Mouse (Mus musculus) hindbrain, embryonic 16.5 days (tissue): ENCODE results near the gene Csrp2. TPM values are rescaled to one million over a fixed set of nuclear protein-coding genes. Genes with fewer than 3 reads are reported as not detected.

Experiments
- ATAC-seq: fragments of 200-750 bp; cut with Nextera tagmentation; 2 replicates; pipeline ENCODE4 v1.8.0; 2017; ENCODE audit warnings: moderate TSS enrichment, moderate library complexity
- H3K27ac ChIP-seq: fragments of 300-500 bp; sonication (generic); 2 replicates; pipeline ENCODE4 v1.5.1; 2014; ENCODE audit warnings: low read depth, mild to moderate bottlenecking, control low read depth, low read length, moderate library complexity
- H3K27me3 ChIP-seq: fragments of 300-500 bp; sonication (generic); replicated peaks from 2 replicates; pipeline ENCODE4 v1.6.1; 2014; ENCODE audit warnings: low read length; ENCODE audit not compliant: control insufficient read depth, insufficient read depth
- H3K36me3 ChIP-seq: fragments of 300-500 bp; sonication (generic); 2 replicates; pipeline ENCODE4 v1.6.1; 2014; ENCODE audit warnings: mild to moderate bottlenecking, low read length, moderate library complexity, mixed read lengths; ENCODE audit not compliant: control insufficient read depth, insufficient read depth
- H3K4me1 ChIP-seq: fragments of 300-500 bp; sonication (generic); 2 replicates; pipeline ENCODE4 v1.6.1; 2014; ENCODE audit warnings: low read depth, low read length; ENCODE audit not compliant: control insufficient read depth, insufficient read depth
- H3K4me2 ChIP-seq: fragments of 300-500 bp; sonication (generic); 2 replicates; pipeline ENCODE4 v1.6.1; 2014; ENCODE audit warnings: mild to moderate bottlenecking, low read length, control low read depth, moderate library complexity
- H3K4me3 ChIP-seq: fragments of 300-500 bp; sonication (generic); 2 replicates; pipeline ENCODE4 v1.5.1; 2014; ENCODE audit warnings: mild to moderate bottlenecking, low read length, control low read depth, moderate library complexity
- H3K9ac ChIP-seq: fragments of 300-500 bp; sonication (generic); 2 replicates; pipeline ENCODE4 v1.6.1; 2014; ENCODE audit warnings: low read depth, mild to moderate bottlenecking, control low read depth, low read length, moderate library complexity
- H3K9me3 ChIP-seq: fragments of 300-500 bp; sonication (generic); 2 replicates; pipeline ENCODE4 v1.6.1; 2014; ENCODE audit warnings: mild to moderate bottlenecking, low read length, moderate library complexity; ENCODE audit not compliant: control insufficient read depth
- WGBS: fragments of 180-500 bp; shearing (Covaris S2); extraction: QIAGEN DNeasy Blood & Tissue Kit; methylation state at CpG from one replicate; pipeline ENCODE4 v1.1.7; 2014; 5-methylcytosine and 5-hydroxymethylcytosine counted together
- polyA plus RNA-seq: library from polyadenylated mRNA; unstranded; fragments of >200 nt; fragmentation: Nextera tagmentation; extraction: Ambion mirVana; gene quantifications from 2 replicates; pipeline ENCODE4 v1.2.1, GENCODE M21; 2015

Csrp2 gene
- polyA plus RNA-seq, 1 experiment from 2014 or later = 120 TPM

- whole genome bisulfite sequencing = 78% methylated on average over 13 of the region's 13 CpGs
- H3K4me2 ChIP-seq = no peak overlapping the region
- ATAC-seq = no peak
- no peak overlapping the region for H3K27ac ChIP-seq
- H3K27me3 ChIP-seq = no peaks in the 10 kb centered on the region
- no peak overlapping the region for H3K4me3 ChIP-seq
- H3K36me3 ChIP-seq = no peaks in the 10 kb centered on the region
- H3K9ac ChIP-seq = no peak overlapping the region
- no peaks in the 10 kb centered on the region for H3K9me3 ChIP-seq
- no peaks in the 10 kb centered on the region for H3K4me1 ChIP-seq
Measured at GRCm38 (mm10) chr10:110899744-110900501, 19.7 kb upstream of the Csrp2 start.

DNA sequence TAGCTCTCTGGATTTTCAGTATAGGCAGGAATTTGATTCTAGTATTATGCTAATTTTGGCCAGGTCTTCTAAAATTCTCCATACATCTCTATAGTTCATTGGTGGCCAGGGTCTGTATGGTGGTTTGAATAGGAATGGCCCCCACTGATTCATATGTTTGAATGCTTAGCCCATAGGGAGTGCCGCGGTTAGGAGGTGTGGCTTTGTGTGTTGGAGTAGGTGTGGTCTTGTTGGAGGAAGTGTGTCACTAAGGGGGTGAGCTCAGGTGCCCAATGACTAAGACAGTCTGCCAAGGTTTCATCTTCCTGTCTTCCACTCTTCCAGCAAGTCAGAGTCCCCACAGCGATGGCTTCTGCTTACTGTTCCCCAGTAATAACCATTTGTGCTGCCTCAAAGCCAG, 15.7 kb upstream of the Csrp2 start:
- H3K4me3 ChIP-seq = no peak overlapping the region
- H3K27ac ChIP-seq = no peak overlapping the region
- no peaks in the 10 kb centered on the region for H3K36me3 ChIP-seq
- no peaks in the 10 kb centered on the region for H3K4me1 ChIP-seq
- WGBS = 96% methylated on average over 3 of the region's 3 CpGs
- ATAC-seq = no peak
- no peaks in the 10 kb centered on the region for H3K9me3 ChIP-seq
- H3K4me2 ChIP-seq = no peak overlapping the region
- no peak overlapping the region for H3K9ac ChIP-seq
- no peaks in the 10 kb centered on the region for H3K27me3 ChIP-seq

DNA sequence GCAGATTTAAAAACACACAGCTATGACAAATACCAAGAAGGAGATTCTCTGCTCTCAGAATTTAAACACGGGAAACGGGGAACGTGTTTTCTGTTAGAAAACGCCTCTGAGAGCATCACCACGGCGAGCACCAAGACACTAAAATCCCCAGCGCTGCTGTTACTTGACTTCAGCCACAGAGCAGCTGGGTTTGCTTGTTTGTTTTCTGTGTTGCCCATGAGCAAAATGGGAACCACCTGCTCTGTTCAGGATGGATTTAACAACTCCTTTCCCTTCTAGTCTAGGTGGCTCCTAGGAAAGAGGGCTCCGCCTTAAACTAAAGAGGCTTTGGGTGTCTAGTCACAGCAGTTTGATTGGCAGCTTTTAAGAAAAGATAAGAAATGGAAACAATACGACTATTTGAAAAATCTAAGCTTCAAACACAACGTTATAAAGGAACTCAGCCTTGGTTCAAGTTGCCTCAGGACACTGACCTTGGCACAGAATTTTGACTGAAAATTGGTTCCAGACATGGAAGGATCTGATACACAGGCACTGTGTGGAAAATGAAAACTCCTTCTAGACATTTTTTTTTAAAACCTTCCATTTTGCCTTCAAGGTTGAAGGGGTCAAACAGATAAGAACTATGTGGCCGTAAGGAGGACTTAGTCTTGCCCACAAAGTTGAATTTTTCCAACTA, 2.8 kb upstream of the Csrp2 start:
- Histone ChIP-seq H3K9ac (no peak overlapping the region), H3K4me1 (peaks cover 12% of the 10 kb centered on the region), H3K27me3 (no peaks in the 10 kb centered on the region), H3K4me3 (no peak overlapping the region), H3K36me3 (no peaks in the 10 kb centered on the region), H3K27ac (no peak overlapping the region), H3K9me3 (no peaks in the 10 kb centered on the region), H3K4me2 (no peak overlapping the region)
- 83% methylated on average over 11 of the region's 11 CpGs for WGBS
- no peak for ATAC-seq

- Histone ChIP-seq H3K4me3 (no peak overlapping the region), H3K4me1 (peaks cover 12% of the 10 kb centered on the region)
- WGBS = 98% methylated on average over 6 of the region's 6 CpGs
Measured at GRCm38 (mm10) chr10:110917521-110917920, 2.1 kb upstream of the Csrp2 start.

DNA sequence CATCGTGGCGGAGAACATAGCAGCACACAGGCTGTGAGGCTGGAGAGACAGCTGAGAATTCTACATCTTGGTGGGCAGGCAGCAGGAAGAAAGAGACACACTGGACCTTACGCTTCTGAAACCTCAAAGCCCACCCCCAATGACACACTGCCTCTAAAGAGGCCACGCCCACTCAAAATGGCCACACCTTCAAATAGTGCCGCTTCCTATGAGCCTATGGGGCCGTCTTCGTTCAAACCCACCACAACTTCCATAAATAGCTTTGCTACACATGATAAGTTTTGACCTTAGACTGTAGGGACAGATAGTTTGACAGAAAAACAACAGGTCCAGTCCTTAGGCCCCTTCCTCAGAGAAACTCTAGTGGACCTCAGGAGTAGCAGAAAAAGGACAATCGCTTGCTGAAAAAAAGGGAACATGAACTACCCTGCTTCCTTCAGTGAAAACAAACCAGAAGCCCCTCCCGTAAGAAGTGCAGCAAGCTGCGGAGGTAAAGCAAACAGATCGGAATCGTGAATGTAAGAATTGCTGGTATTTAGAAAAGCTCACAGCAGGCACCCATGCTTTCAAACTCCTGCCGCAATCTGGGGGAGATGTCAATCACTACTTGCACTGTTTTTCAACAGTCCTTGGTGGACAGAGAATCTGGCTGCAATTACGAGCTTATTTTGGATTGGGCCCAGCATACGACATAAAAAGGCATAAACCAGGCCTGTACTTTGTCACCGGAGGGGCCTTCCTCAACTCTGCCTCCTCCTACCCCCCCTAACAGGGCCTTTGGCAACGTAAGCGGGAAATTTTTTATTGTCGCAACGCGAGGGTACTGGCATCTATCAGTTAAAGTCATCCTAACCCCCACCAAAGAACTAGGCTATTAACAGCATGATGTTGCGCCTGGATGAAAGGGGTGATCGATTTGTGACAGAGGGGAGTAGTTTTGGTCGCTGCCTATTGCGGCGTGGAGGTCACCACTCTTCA, 886 bp upstream of the Csrp2 start:
- H3K36me3 ChIP-seq = no peaks in the 10 kb centered on the region
- H3K9ac ChIP-seq = peak overlapping the region; percentile 88
- H3K4me2 ChIP-seq = peak overlapping the region; percentile 92
- 18% methylated on average over 26 of the region's 26 CpGs for WGBS
- peak overlapping the region; percentile 74 for H3K4me3 ChIP-seq
- peaks cover 12% of the 10 kb centered on the region for H3K4me1 ChIP-seq
- no peak for ATAC-seq
- no peaks in the 10 kb centered on the region for H3K9me3 ChIP-seq
- peak overlapping the region; percentile 85 for H3K27ac ChIP-seq
- H3K27me3 ChIP-seq = no peaks in the 10 kb centered on the region

More at GRCm38 (mm10) chr10:110917521-110917920, 2.1 kb upstream of the Csrp2 start:
- Histone ChIP-seq H3K36me3 (no peaks in the 10 kb centered on the region), H3K9ac (no peak overlapping the region), H3K4me2 (no peak overlapping the region), H3K9me3 (no peaks in the 10 kb centered on the region), H3K27me3 (no peaks in the 10 kb centered on the region), H3K27ac (no peak overlapping the region)
- ATAC-seq = no peak

DNA sequence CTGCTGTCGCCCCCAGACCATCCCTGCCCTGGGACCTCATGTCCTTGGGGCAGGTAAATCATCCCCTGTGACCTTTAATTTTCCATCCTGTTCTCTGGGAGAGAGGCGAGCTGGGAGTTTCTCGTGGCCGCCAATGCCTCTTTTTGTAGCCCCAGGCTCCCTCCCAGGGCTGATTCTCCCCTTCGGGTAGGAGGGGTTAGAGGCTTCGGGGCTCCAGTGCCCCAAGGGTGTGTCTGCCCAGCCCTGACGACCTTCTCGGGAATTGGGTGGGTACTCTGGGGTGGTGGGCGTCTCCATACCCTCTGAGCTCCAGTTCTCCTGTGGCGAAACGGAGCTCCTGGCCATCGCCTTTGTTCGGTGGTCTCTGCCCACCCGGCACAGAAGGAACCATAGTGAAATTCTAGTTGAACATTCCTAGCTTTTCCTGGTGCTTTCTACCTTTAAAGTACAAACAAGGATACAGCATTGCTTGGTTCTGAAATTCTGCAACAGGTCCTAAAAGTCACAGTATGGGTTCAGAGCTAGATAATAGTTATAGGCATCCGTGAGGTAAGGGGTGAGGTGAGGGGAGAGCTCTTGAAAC, 870 bp downstream of the Csrp2 start:
- H3K4me2 ChIP-seq = peak overlapping the region; percentile 92
- WGBS = 0% methylated on average over 15 of the region's 15 CpGs

GRCm38 (mm10) chr10:110921890-110922289, 2.3 kb downstream of the Csrp2 start:
- Histone ChIP-seq H3K9ac (no peak overlapping the region), H3K4me1 (peaks cover 14% of the 10 kb centered on the region), H3K27me3 (no peaks in the 10 kb centered on the region), H3K4me3 (0 out of 2 replicates have a peak overlapping the region, but pooled peaks have one; percentile 3), H3K4me2 (peak overlapping the region; percentile 92), H3K9me3 (no peaks in the 10 kb centered on the region), H3K36me3 (no peaks in the 10 kb centered on the region), H3K27ac (no peak overlapping the region)
- WGBS = 78% methylated on average over 3 of the region's 3 CpGs
- ATAC-seq = no peak

More for the DNA sequence above, 870 bp downstream of the Csrp2 start:
- peak overlapping the region; percentile 85 for H3K27ac ChIP-seq
- no peak; the same call in 1 of the 2 replicates for ATAC-seq
- H3K36me3 ChIP-seq = no peaks in the 10 kb centered on the region
- H3K4me1 ChIP-seq = peaks cover 12% of the 10 kb centered on the region
- H3K9ac ChIP-seq = peak overlapping the region; percentile 88
- no peaks in the 10 kb centered on the region for H3K9me3 ChIP-seq
- H3K4me3 ChIP-seq = peak overlapping the region; percentile 74
- H3K27me3 ChIP-seq = no peaks in the 10 kb centered on the region

DNA sequence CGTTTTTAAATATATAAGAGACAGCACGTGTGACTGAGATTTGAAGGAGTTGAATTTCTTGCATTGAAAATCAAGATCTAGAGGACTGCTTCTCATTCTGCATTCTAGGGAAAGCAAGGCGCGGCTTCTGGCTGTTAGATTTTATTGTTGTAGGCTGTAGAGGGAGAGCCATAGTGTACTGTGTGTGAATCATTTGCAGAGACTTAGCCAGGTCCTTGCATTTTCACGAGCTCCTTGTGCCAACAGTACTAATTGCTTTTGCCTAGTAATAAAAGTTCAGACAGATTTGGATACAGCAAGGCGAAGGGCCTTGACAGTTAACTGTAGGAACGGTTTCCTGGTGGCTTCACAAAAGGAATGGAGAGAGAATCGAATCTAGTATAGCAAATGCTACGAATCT, 3.0 kb downstream of the Csrp2 start:
- no peak overlapping the region for H3K27ac ChIP-seq
- no peak overlapping the region for H3K9ac ChIP-seq
- H3K4me3 ChIP-seq = no peak overlapping the region
- peaks cover 16% of the 10 kb centered on the region for H3K4me1 ChIP-seq
- no peaks in the 10 kb centered on the region for H3K36me3 ChIP-seq
- WGBS = 70% methylated on average over 9 of the region's 9 CpGs
- no peaks in the 10 kb centered on the region for H3K9me3 ChIP-seq
- ATAC-seq = no peak
- peak overlapping the region; percentile 17; the same call in 1 of the 2 replicates for H3K4me2 ChIP-seq
- H3K27me3 ChIP-seq = no peaks in the 10 kb centered on the region
